21 mouse cellular contexts compared by ENCODE assay signal in the genomic region with DNA sequence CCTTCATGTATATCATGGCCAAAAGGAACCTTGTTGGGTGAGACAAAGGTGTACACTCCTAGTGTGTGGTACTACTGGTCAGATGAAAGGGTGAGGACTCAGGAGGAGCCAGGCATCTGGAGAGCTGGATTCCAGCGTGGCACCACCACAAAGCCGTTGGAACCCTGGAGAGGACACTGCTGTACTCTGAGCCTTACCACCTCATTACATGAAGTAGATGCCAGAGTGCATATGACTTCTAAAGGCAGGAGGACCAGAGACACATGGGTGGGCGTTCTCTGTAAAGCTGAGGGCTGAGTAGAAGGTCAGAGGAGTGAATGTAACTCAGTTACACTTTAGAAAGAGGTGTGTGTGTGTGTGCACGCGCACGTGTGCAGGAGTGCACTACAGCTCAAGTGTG. TPM values are rescaled to one million over a fixed set of nuclear protein-coding genes. Genes with fewer than 3 reads are reported as not detected.
"Had no signal": no experiment of that assay in that cellular context is flagged by ENCODE, and none has a peak within 500 bp of the region (broad histone marks: within the 10 kb centered on the region; RNA-seq: fewer than 3 reads in every experiment).

No protein-coding gene starts in this region.

- DNase-seq: kidney, postnatal 10 days; kidney, postnatal 4 days; liver; liver, embryonic 13.5 days; liver, postnatal 0 days; right cerebral cortex, postnatal 14 days; thymus, adult 2 months; thymus, postnatal 25 days had no signal

- H3K4me3 ChIP-seq: layer of hippocampus, adult 2 months; limb, embryonic 12.5 days; liver, embryonic 13.5 days; megakaryocyte, embryonic 14.5 days; midbrain, embryonic 15.5 days; stomach, embryonic 15.5 days had no signal

- H3K9ac ChIP-seq: limb, embryonic 12.5 days; liver, embryonic 13.5 days; liver, postnatal 0 days; midbrain, embryonic 15.5 days; stomach, embryonic 15.5 days had no signal

- H3K4me2 ChIP-seq: limb, embryonic 12.5 days; liver, embryonic 13.5 days; midbrain, embryonic 11.5 days; midbrain, embryonic 15.5 days; stomach, embryonic 15.5 days had no signal

- H3K36me3 ChIP-seq: limb, embryonic 12.5 days; liver, embryonic 13.5 days; midbrain, embryonic 15.5 days; stomach, embryonic 15.5 days had no signal

- H3K4me1 ChIP-seq: limb, embryonic 12.5 days; midbrain, embryonic 15.5 days; stomach, embryonic 15.5 days had no signal

- ATAC-seq: liver, postnatal 0 days; midbrain, embryonic 15.5 days had no signal

- H3K27ac ChIP-seq: layer of hippocampus, adult 2 months; limb, embryonic 12.5 days; liver, embryonic 13.5 days; macrophage; midbrain, embryonic 15.5 days; stomach, embryonic 15.5 days had no signal

- H3K9me3 ChIP-seq: limb, embryonic 12.5 days; liver, embryonic 13.5 days; midbrain, embryonic 15.5 days; stomach, embryonic 15.5 days had no signal

- H3K27me3 ChIP-seq: liver, embryonic 13.5 days; midbrain, embryonic 15.5 days; stomach, embryonic 15.5 days had no signal

RNA-seq across cellular contexts. Expression of a gene that starts 2.9 kb away (rescaled TPM):
- total RNA-seq: monocyte, adult 5-6 weeks had no signal
- polyA plus RNA-seq: macrophage; midbrain, embryonic 11.5 days had no signal

RNA-seq across cellular contexts. Expression of a gene that starts 36.3 kb away (rescaled TPM):
- total RNA-seq: layer of hippocampus, adult 2 months; layer of hippocampus, postnatal 10 days; left cerebral cortex, postnatal 36 days; monocyte, adult 5-6 weeks had no signal
- polyA plus RNA-seq: kidney, embryonic 14.5 days; limb, embryonic 12.5 days; liver, embryonic 13.5 days; liver, postnatal 0 days; lung, embryonic 16.5 days; midbrain, embryonic 11.5 days; midbrain, embryonic 15.5 days; neural tube, embryonic 14.5 days had no signal
